Mouse (Mus musculus) liver, postnatal 0 days (tissue): ENCODE data around the gene Hist2h4. TPM values are rescaled to one million over a fixed set of nuclear protein-coding genes. Genes with fewer than 3 reads are reported as not detected.
A peak's percentile ranks its signal among the peaks of the same experiment; 100 is the strongest.
"Not testable (repeated sequence)": the region's sequence is repeated elsewhere in the genome, so short reads cannot be mapped to it uniquely, and the experiment has no call there.

Experiments used
- ATAC-seq: fragments of 200-750 bp; cut with Nextera tagmentation; 2 replicates; pipeline ENCODE4 v1.8.0; 2017; ENCODE audit warnings: mild to moderate bottlenecking, moderate library complexity
- DNase-seq: peaks from one replicate; pipeline ENCODE4 v3.0.0-alpha.2; 2016
- H3K27ac ChIP-seq: fragments of 300-500 bp; sonication (generic); 2 replicates; pipeline ENCODE4 v1.5.1; 2014; ENCODE audit warnings: antibody characterized with exemption, moderate library complexity, mild to moderate bottlenecking, low read depth
- H3K27me3 ChIP-seq: fragments of 300-500 bp; sonication (generic); 2 replicates; pipeline ENCODE4 v1.6.1; 2014; ENCODE audit warnings: low read length, control low read depth, mixed read lengths; ENCODE audit not compliant: insufficient read depth
- H3K36me3 ChIP-seq: fragments of 300-500 bp; sonication (generic); replicated peaks from 2 replicates; pipeline ENCODE4 v1.6.1; 2014; ENCODE audit warnings: mild to moderate bottlenecking, control low read depth, low read length, moderate library complexity, mixed read lengths; ENCODE audit not compliant: insufficient read depth
- H3K4me1 ChIP-seq: fragments of 300-500 bp; sonication (generic); 2 replicates; pipeline ENCODE4 v1.6.1; 2014; ENCODE audit warnings: antibody characterized with exemption, mild to moderate bottlenecking, control low read depth; ENCODE audit not compliant: insufficient read depth
- H3K4me2 ChIP-seq: fragments of 300-500 bp; sonication (generic); 2 replicates; pipeline ENCODE4 v1.6.1; 2014; ENCODE audit warnings: low read depth, mild to moderate bottlenecking, low read length, moderate library complexity, mixed read lengths
- H3K4me3 ChIP-seq: fragments of 300-500 bp; sonication (generic); 2 replicates; pipeline ENCODE4 v1.5.1; 2014; ENCODE audit warnings: low read depth, low read length
- H3K9ac ChIP-seq: fragments of 300-500 bp; sonication (generic); replicated peaks from 2 replicates; pipeline ENCODE4 v1.6.1; 2014; ENCODE audit warnings: mild to moderate bottlenecking, moderate library complexity
- H3K9me3 ChIP-seq: fragments of 300-500 bp; sonication (generic); 2 replicates; pipeline ENCODE4 v1.6.1; 2016; ENCODE audit warnings: mild to moderate bottlenecking, control low read depth, low read length, mixed read lengths
- CTCF ChIP-seq: sonication (generic); IDR thresholded peaks from 2 replicates; pipeline ENCODE4 v1.5.1; 2016; ENCODE audit warnings: antibody characterized with exemption, low read depth
- EP300 ChIP-seq: IDR thresholded peaks from 2 replicates; pipeline ENCODE4 v1.6.1; 2016; ENCODE audit warnings: antibody characterized with exemption, low read depth, mild to moderate bottlenecking
- WGBS: fragments of 180-500 bp; shearing (Covaris S2); extraction: QIAGEN DNeasy Blood & Tissue Kit; methylation state at CpG from one replicate; pipeline ENCODE4 v1.1.7; 2014; ENCODE audit not compliant: insufficient replicate concordance; 5-methylcytosine and 5-hydroxymethylcytosine counted together
- polyA plus RNA-seq: library from polyadenylated mRNA; unstranded; fragments of >200 nt; fragmentation: Nextera tagmentation; extraction: Ambion mirVana; gene quantifications from 2 replicates; pipeline ENCODE4 v1.2.1, GENCODE M21; 2015

The Hist2h4 gene
- polyA plus RNA-seq, 1 experiment from 2014 or later: 56.7 TPM

DNA sequence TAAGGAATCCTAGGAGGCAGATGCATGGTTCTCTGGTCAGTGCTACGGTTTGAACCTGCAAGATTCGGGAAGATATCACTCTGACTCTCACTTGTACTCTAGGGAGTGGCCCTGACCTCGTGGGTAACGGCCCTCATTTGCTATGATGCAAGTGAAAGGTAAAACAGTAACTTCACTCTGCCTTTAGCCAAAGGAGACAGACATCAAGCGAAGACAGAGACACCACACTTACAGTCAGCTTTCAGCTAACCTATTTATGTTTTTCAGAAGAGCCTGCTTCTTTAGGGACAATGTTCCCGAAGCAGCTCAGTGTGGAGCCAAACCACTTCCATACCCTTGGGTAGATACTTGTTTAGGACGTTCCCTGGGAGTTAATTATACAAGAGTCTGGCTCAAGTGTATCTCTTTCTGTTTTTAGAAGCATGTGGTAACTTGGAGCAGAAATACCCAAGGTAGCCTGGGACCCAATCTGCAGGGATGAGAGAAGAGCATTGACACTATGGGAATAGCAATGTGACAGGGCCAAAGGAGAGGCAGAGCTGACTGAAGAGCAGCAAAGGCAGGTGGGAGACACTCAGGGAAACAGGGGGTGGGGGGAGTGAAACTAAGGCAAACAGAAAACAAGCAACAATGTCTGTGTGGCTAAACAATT, 19.1 kb downstream of the Hist2h4 start:
- peak overlapping the region; percentile 46 for H3K4me3 ChIP-seq
- no peaks in the 10 kb centered on the region for H3K9me3 ChIP-seq
- no peaks in the 10 kb centered on the region for H3K27me3 ChIP-seq
- H3K27ac ChIP-seq: peak overlapping the region; percentile 95
- H3K4me1 ChIP-seq: peaks cover 30% of the 10 kb centered on the region
- TF ChIP-seq CTCF (no peak), EP300 (no peak)
- H3K9ac ChIP-seq: peak overlapping the region; percentile 67
- H3K4me2 ChIP-seq: peak overlapping the region; percentile 66
- no peaks in the 10 kb centered on the region for H3K36me3 ChIP-seq
- WGBS: 52% methylated on average over 7 of the region's 7 CpGs
- DNase-seq: peak; percentile 48
- ATAC-seq: no peak

GRCm38 (mm10) chr3:96240799-96241197, 22.3 kb downstream of the Hist2h4 start:
- no peak for TF ChIP-seq EP300
- TF ChIP-seq CTCF: no peak
- Histone ChIP-seq H3K9ac (peak overlapping the region; percentile 66), H3K27me3 (no peaks in the 10 kb centered on the region), H3K27ac (peak overlapping the region; percentile 92), H3K4me2 (peak overlapping the region; percentile 64), H3K4me3 (peak overlapping the region; percentile 34; the same call in 1 of the 2 replicates), H3K36me3 (no peaks in the 10 kb centered on the region), H3K9me3 (no peaks in the 10 kb centered on the region), H3K4me1 (peaks cover 37% of the 10 kb centered on the region)
- WGBS: 80% methylated on average over 9 of the region's 9 CpGs
- DNase-seq (no peak), ATAC-seq (no peak)

GRCm38 (mm10) chr3:96239949-96240798, 22.9 kb downstream of the Hist2h4 start, which contains the start of gene Hist2h2aa2:
Hist2h2aa2 (minus strand) TSS chr3:96240276.
- ATAC-seq (peak; percentile 71), DNase-seq (peak; percentile 81)
- not testable (repeated sequence) for H3K9me3 ChIP-seq, H3K27me3 ChIP-seq, H3K36me3 ChIP-seq
- H3K9ac ChIP-seq: peak within 1 kb of the TSS; percentile 66
- H3K4me3 ChIP-seq: peak within 1 kb of the TSS; percentile 34
- peaks cover 37% of the 10 kb centered on the region for H3K4me1 ChIP-seq
- TF ChIP-seq EP300: peak; percentile 27; the same call in 1 of the 2 replicates
- WGBS: 10% methylated on average over 9 of the region's 85 CpGs
- peak within 1 kb of the TSS; percentile 92 for H3K27ac ChIP-seq
- H3K4me2 ChIP-seq: peak within 1 kb of the TSS; percentile 64

- 3% methylated on average over 12 of the region's 68 CpGs for WGBS
- peaks cover 33% of the 10 kb centered on the region for H3K4me1 ChIP-seq
- DNase-seq: not testable (repeated sequence)
These were observed 23.9 kb downstream of the Hist2h4 start, which contains the start of gene Hist2h3c2 for GRCm38 (mm10) chr3:96238954-96239793. Hist2h3c2 (minus strand) TSS chr3:96239127.

GRCm38 (mm10) chr3:96237904-96238511, 25.1 kb downstream of the Hist2h4 start:
- under 1% methylated on average over 12 of the region's 12 CpGs for WGBS
- Histone ChIP-seq H3K36me3 (no peaks in the 10 kb centered on the region), H3K4me3 (peak overlapping the region; percentile 59), H3K27me3 (no peaks in the 10 kb centered on the region), H3K4me1 (peaks cover 22% of the 10 kb centered on the region), H3K27ac (peak overlapping the region; percentile 94), H3K9me3 (no peaks in the 10 kb centered on the region), H3K9ac (peak overlapping the region; percentile 80), H3K4me2 (peak overlapping the region; percentile 70)
- TF ChIP-seq EP300 (0 out of 2 replicates have a peak, but pooled peaks have one; percentile 30), CTCF (no peak)
- ATAC-seq (no peak), DNase-seq (no peak)

More at GRCm38 (mm10) chr3:96238954-96239793, 23.9 kb downstream of the Hist2h4 start, which contains the start of gene Hist2h3c2:
- ATAC-seq: peak; percentile 84
- H3K27ac ChIP-seq: peak within 1 kb of the TSS; percentile 94
- not testable (repeated sequence) for H3K27me3 ChIP-seq, H3K36me3 ChIP-seq, H3K9me3 ChIP-seq
- peak within 1 kb of the TSS; percentile 80 for H3K9ac ChIP-seq
- H3K4me2 ChIP-seq: peak within 1 kb of the TSS; percentile 70
- H3K4me3 ChIP-seq: peak within 1 kb of the TSS; percentile 59
